ENCODE assay signal across 8 mouse cellular contexts in the genomic region with DNA sequence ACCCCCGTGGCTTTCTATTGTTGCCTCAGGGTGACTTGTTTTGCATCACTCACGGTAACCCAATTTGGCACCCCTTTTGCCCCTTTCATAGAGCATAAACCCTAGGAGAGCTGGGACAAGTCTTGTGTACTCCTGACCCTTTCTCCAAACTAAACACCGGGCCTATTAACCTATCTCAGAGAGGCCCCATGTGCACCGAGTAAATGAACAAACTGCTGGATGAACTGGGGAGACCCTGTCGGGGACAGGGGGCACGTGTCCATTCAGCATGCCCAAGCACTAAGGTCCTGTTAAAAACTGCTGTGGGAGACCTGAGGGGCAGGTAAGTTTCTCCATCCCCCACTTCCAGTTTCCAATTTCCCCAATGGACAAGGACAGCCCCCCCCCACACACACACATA. TPM values are rescaled to one million over a fixed set of nuclear protein-coding genes. Genes with fewer than 3 reads are reported as not detected.
DNase-seq lines count a peak whose midpoint lies in the region; ATAC-seq and TF ChIP-seq lines count a peak whose summit lies in the region.

No protein-coding gene starts in this region.

- no peak for ATAC-seq in heart, embryonic 15.5 days (replicated peaks; ENCODE audit: insufficient number of reproducible peaks, insufficient read depth, low FRiP score, low read depth)
- ATAC-seq in limb, embryonic 11.5 days (ENCODE audit: insufficient number of reproducible peaks, low FRiP score, low TSS enrichment, low read depth) = no peak
- no peak for ATAC-seq in neural tube, embryonic 15.5 days (ENCODE audit: low FRiP score)
- ATAC-seq in inflammation-experienced regulatory T-cells, adult 6 months = no peak

- peak overlapping the region; percentile 78 for H3K4me2 ChIP-seq in heart, embryonic 15.5 days
- H3K4me2 ChIP-seq in limb, embryonic 11.5 days (ENCODE audit: low read depth, severe bottlenecking) = peak overlapping the region; percentile 66
- peak overlapping the region; percentile 84 for H3K4me2 ChIP-seq in neural tube, embryonic 15.5 days

- no peak for TF ChIP-seq POLR2A in lung, adult 2 months (IDR thresholded peaks at IDR 0.05; ENCODE audit: borderline replicate concordance, extremely low read depth, low read depth, low read length)

- DNase-seq in lung, adult 2 months = no peak
- no peak for DNase-seq in lung, postnatal 25 days (ENCODE audit: low spot score)
- DNase-seq in limb, embryonic 11.5 days (ENCODE audit: low spot score) = no peak
- DNase-seq in cerebellum, adult 9-10 months = no peak
- DNase-seq in gastrocnemius, adult 18-20 months (ENCODE audit: low spot score) = no peak

- H3K27ac ChIP-seq in heart, embryonic 15.5 days = peak overlapping the region; percentile 67; the same call in 1 of the 2 replicates
- no peak overlapping the region for H3K27ac ChIP-seq in limb, embryonic 11.5 days (replicated peaks; ENCODE audit: low read depth, low read length)
- no peak overlapping the region for H3K27ac ChIP-seq in neural tube, embryonic 15.5 days (replicated peaks)

- H3K4me3 ChIP-seq in lung, adult 2 months (replicated peaks; ENCODE audit: extremely low read depth, low read depth, low read length) = peak overlapping the region; percentile 69
- peak overlapping the region; percentile 64 for H3K4me3 ChIP-seq in heart, embryonic 15.5 days
- H3K4me3 ChIP-seq in limb, embryonic 11.5 days (ENCODE audit: low read depth, low read length) = peak overlapping the region; percentile 49
- H3K4me3 ChIP-seq in neural tube, embryonic 15.5 days (replicated peaks) = peak overlapping the region; percentile 48

- WGBS in lung, adult 2 months = 28% methylated on average over 6 of the region's 6 CpGs
- 49% methylated on average over 6 of the region's 6 CpGs for whole genome bisulfite sequencing in heart, embryonic 15.5 days
- 27% methylated on average over 6 of the region's 6 CpGs for WGBS in limb, embryonic 11.5 days
- 27% methylated on average over 6 of the region's 6 CpGs for WGBS in neural tube, embryonic 15.5 days

- H3K4me1 ChIP-seq in lung, adult 2 months (ENCODE audit: control insufficient read depth, insufficient read depth, low read length) = peaks cover 15% of the 10 kb centered on the region
- H3K4me1 ChIP-seq in heart, embryonic 15.5 days (replicated peaks) = peaks cover 17% of the 10 kb centered on the region
- peaks cover 4% of the 10 kb centered on the region for H3K4me1 ChIP-seq in limb, embryonic 11.5 days (ENCODE audit: control insufficient read depth, insufficient read depth, low read length)
- peaks cover 17% of the 10 kb centered on the region for H3K4me1 ChIP-seq in neural tube, embryonic 15.5 days

- no peak for TF ChIP-seq CTCF in lung, adult 2 months (IDR thresholded peaks at IDR 0.05; ENCODE audit: insufficient read depth, low read length)

- peak overlapping the region; percentile 62 for H3K9ac ChIP-seq in heart, embryonic 15.5 days
- H3K9ac ChIP-seq in limb, embryonic 11.5 days (ENCODE audit: low read length) = no peak overlapping the region
- peak overlapping the region; percentile 26; the same call in 1 of the 2 replicates for H3K9ac ChIP-seq in neural tube, embryonic 15.5 days (replicated peaks)

- H3K27me3 ChIP-seq in heart, embryonic 15.5 days = no peaks in the 10 kb centered on the region
- no peaks in the 10 kb centered on the region for H3K27me3 ChIP-seq in limb, embryonic 11.5 days (ENCODE audit: control insufficient read depth, insufficient read depth, low read length)
- no peaks in the 10 kb centered on the region for H3K27me3 ChIP-seq in neural tube, embryonic 15.5 days (replicated peaks)

- H3K36me3 ChIP-seq in heart, embryonic 15.5 days = 0 out of 2 replicates have a peak, but pooled peaks cover 10% of the 10 kb centered on the region
- H3K36me3 ChIP-seq in limb, embryonic 11.5 days (ENCODE audit: control insufficient read depth, insufficient read depth, low read length) = no peaks in the 10 kb centered on the region
- 0 out of 2 replicates have a peak, but pooled peaks cover 9% of the 10 kb centered on the region for H3K36me3 ChIP-seq in neural tube, embryonic 15.5 days

- H3K9me3 ChIP-seq in heart, embryonic 15.5 days (replicated peaks) = no peaks in the 10 kb centered on the region
- H3K9me3 ChIP-seq in limb, embryonic 11.5 days (ENCODE audit: control insufficient read depth, low read length) = no peaks in the 10 kb centered on the region
- no peaks in the 10 kb centered on the region for H3K9me3 ChIP-seq in neural tube, embryonic 15.5 days (replicated peaks)

RNA-seq across cellular contexts. Expression of a gene that starts 1.0 kb away (rescaled TPM):
- polyA plus RNA-seq in lung, adult 2 months (2012; rRNA removed) = 207 and 208 TPM in 2 replicates
- 64.0 and 73.4 TPM in 2 replicates for polyA plus RNA-seq in heart, embryonic 15.5 days (2015; fragmentation: Nextera tagmentation; extraction: Ambion mirVana)
- 24.2 and 28.9 TPM in 2 replicates for polyA plus RNA-seq in limb, embryonic 11.5 days (2014; fragmentation: Nextera tagmentation; extraction: Ambion mirVana)
- polyA plus RNA-seq in neural tube, embryonic 15.5 days (2015; fragmentation: Nextera tagmentation; extraction: Ambion mirVana) = 24.6 and 31.4 TPM in 2 replicates
- polyA plus RNA-seq in inflammation-experienced regulatory T-cells, adult 6 months (2017; shearing (Covaris generic)) = 10 to 100 TPM; 11.0 to 29.1 (median 23.6) TPM
- total RNA-seq in gastrocnemius, adult 18-20 months (2021) = 10 to 100 TPM; 15.8 to 17.0 TPM

RNA-seq across cellular contexts. Expression of a gene that starts 16.5 kb away (rescaled TPM):
- 30.4 and 37.8 TPM in 2 replicates for polyA plus RNA-seq in lung, adult 2 months (2012; rRNA removed)
- 3.6 and 4.4 TPM in 2 replicates for polyA plus RNA-seq in heart, embryonic 15.5 days (2015; fragmentation: Nextera tagmentation; extraction: Ambion mirVana)
- polyA plus RNA-seq in limb, embryonic 11.5 days (2014; fragmentation: Nextera tagmentation; extraction: Ambion mirVana) = 1.7 and 2.1 TPM in 2 replicates
- polyA plus RNA-seq in neural tube, embryonic 15.5 days (2015; fragmentation: Nextera tagmentation; extraction: Ambion mirVana) = 16.5 and 19.8 TPM in 2 replicates
- polyA plus RNA-seq in inflammation-experienced regulatory T-cells, adult 6 months (2017; shearing (Covaris generic)) = 1 to 10 TPM; 1.3 to 2.3 (median 1.5) TPM
- 10 to 100 TPM; 16.5 to 30.9 TPM for total RNA-seq in gastrocnemius, adult 18-20 months (2021)

RNA-seq across cellular contexts. Expression of a gene that starts 32.8 kb away (rescaled TPM):
- 25.9 and 33.9 TPM in 2 replicates for polyA plus RNA-seq in lung, adult 2 months (2012; rRNA removed)
- polyA plus RNA-seq in heart, embryonic 15.5 days (2015; fragmentation: Nextera tagmentation; extraction: Ambion mirVana) = 43.5 and 49.8 TPM in 2 replicates
- polyA plus RNA-seq in limb, embryonic 11.5 days (2014; fragmentation: Nextera tagmentation; extraction: Ambion mirVana) = 81.9 and 87.4 TPM in 2 replicates
- polyA plus RNA-seq in neural tube, embryonic 15.5 days (2015; fragmentation: Nextera tagmentation; extraction: Ambion mirVana) = 48.1 and 64.4 TPM in 2 replicates
- polyA plus RNA-seq in inflammation-experienced regulatory T-cells, adult 6 months (2017; shearing (Covaris generic)) = 10 to 100 TPM; 51.8 to 88.6 (median 72.7) TPM
- total RNA-seq in gastrocnemius, adult 18-20 months (2021) = 10 to 100 TPM; 31.0 to 31.8 TPM

RNA-seq across cellular contexts. Expression of a gene that starts 35.9 kb away (rescaled TPM):
- 13.3 and 16.3 TPM in 2 replicates for polyA plus RNA-seq in lung, adult 2 months (2012; rRNA removed)
- 9.5 and 9.8 TPM in 2 replicates for polyA plus RNA-seq in heart, embryonic 15.5 days (2015; fragmentation: Nextera tagmentation; extraction: Ambion mirVana)
- 13.7 and 14.5 TPM in 2 replicates for polyA plus RNA-seq in limb, embryonic 11.5 days (2014; fragmentation: Nextera tagmentation; extraction: Ambion mirVana)
- polyA plus RNA-seq in neural tube, embryonic 15.5 days (2015; fragmentation: Nextera tagmentation; extraction: Ambion mirVana) = 21.9 and 22.2 TPM in 2 replicates
- under 1 TPM in 2 of 3 experiments, not detected in 1; 0.21 to 0.32 TPM for polyA plus RNA-seq in inflammation-experienced regulatory T-cells, adult 6 months (2017; shearing (Covaris generic))
- total RNA-seq in gastrocnemius, adult 18-20 months (2021) = 10 to 100 TPM in 1 of 2 experiments, 1 to 10 TPM in 1; 9.1 to 20.5 TPM

RNA-seq across cellular contexts. Expression of a gene that starts 36.0 kb away (rescaled TPM):
- polyA plus RNA-seq in lung, adult 2 months (2012; rRNA removed) = 0.55 and 0.70 TPM in 2 replicates
- polyA plus RNA-seq in heart, embryonic 15.5 days (2015; fragmentation: Nextera tagmentation; extraction: Ambion mirVana) = 0.06 and 0.21 TPM in 2 replicates
- 0.33 and 0.47 TPM in 2 replicates for polyA plus RNA-seq in limb, embryonic 11.5 days (2014; fragmentation: Nextera tagmentation; extraction: Ambion mirVana)
- 0.38 and 0.49 TPM in 2 replicates for polyA plus RNA-seq in neural tube, embryonic 15.5 days (2015; fragmentation: Nextera tagmentation; extraction: Ambion mirVana)
- polyA plus RNA-seq in inflammation-experienced regulatory T-cells, adult 6 months (2017; shearing (Covaris generic)) = not detected
- total RNA-seq in gastrocnemius, adult 18-20 months (2021) = under 1 TPM; 0.17 to 0.27 TPM
